Mouse (Mus musculus) hindbrain, embryonic 13.5 days (tissue): ENCODE measurements at regions not wholly inside any gene's neighbourhood (a gene's known extent, or its start where the extent isn't known, plus 50 kb on each side); places are given as distances from the start of the nearest gene placed in this dataset.
"Not testable (repeated sequence)": the region's sequence is repeated elsewhere in the genome, so short reads cannot be mapped to it uniquely, and the experiment has no call there.

Source experiments
- ATAC-seq: fragments of 200-750 bp; cut with Nextera tagmentation; 2 replicates; pipeline ENCODE4 v1.8.0; 2017; ENCODE audit warnings: moderate TSS enrichment; ENCODE audit not compliant: low FRiP score
- H3K27ac ChIP-seq: fragments of 300-500 bp; sonication (generic); 2 replicates; pipeline ENCODE4 v1.5.1; 2015; ENCODE audit warnings: inconsistent platforms, mild to moderate bottlenecking, moderate library complexity
- H3K27me3 ChIP-seq: fragments of 300-500 bp; sonication (generic); 2 replicates; pipeline ENCODE4 v1.6.1; 2015; ENCODE audit warnings: mild to moderate bottlenecking, inconsistent platforms
- H3K36me3 ChIP-seq: fragments of 300-500 bp; sonication (generic); 2 replicates; pipeline ENCODE4 v1.6.1; 2015; ENCODE audit warnings: mild to moderate bottlenecking, inconsistent platforms
- H3K4me1 ChIP-seq: fragments of 300-500 bp; sonication (generic); replicated peaks from 2 replicates; pipeline ENCODE4 v1.6.1; 2015; ENCODE audit warnings: inconsistent platforms
- H3K4me2 ChIP-seq: fragments of 300-500 bp; sonication (generic); 2 replicates; pipeline ENCODE4 v1.6.1; 2015; ENCODE audit warnings: inconsistent platforms, mild to moderate bottlenecking, moderate library complexity
- H3K4me3 ChIP-seq: fragments of 300-500 bp; sonication (generic); 2 replicates; pipeline ENCODE4 v1.5.1; 2015; ENCODE audit warnings: mild to moderate bottlenecking, inconsistent platforms
- H3K9ac ChIP-seq: fragments of 300-500 bp; sonication (generic); 2 replicates; pipeline ENCODE4 v1.6.1; 2015; ENCODE audit warnings: mild to moderate bottlenecking, inconsistent platforms
- H3K9me3 ChIP-seq: fragments of 300-500 bp; sonication (generic); 2 replicates; pipeline ENCODE4 v1.6.1; 2016; ENCODE audit warnings: inconsistent platforms
- WGBS: fragments of 180-500 bp; shearing (Covaris S2); methylation state at CpG from one replicate; pipeline ENCODE4 v1.1.7; 2015; 5-methylcytosine and 5-hydroxymethylcytosine counted together

GRCm38 (mm10) chr19:49301364-49302091, 1095.7 kb downstream of the Sorcs3 start:
- Histone ChIP-seq H3K36me3 (no peaks in the 10 kb centered on the region), H3K9ac (no peak overlapping the region), H3K27me3 (no peaks in the 10 kb centered on the region), H3K4me1 (peaks cover 12% of the 10 kb centered on the region; the same call in 1 of the 2 replicates), H3K27ac (no peak overlapping the region), H3K4me3 (no peak overlapping the region), H3K4me2 (no peak overlapping the region), H3K9me3 (no peaks in the 10 kb centered on the region)
- ATAC-seq: no peak
- 91% methylated on average over 7 of the region's 7 CpGs for WGBS

DNA sequence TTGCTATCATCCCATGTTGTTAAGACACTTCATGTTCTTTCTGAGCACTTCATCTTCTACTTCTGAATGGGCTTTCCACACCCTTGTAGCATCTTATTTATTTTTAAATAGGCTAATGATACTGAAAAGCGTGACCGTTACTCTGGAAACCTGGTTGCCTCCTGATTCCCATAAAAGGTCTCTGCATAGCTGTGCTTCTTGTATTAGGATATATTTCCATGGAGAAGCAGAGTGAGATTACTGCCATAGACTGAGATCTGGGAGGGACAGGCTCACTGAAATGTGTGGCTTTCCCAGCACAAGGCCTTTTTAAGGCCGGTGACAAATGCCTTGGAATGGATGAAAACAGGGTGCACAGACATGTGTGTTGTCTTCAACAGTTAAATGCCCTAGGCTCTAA, 1100.0 kb downstream of the Sorcs3 start:
- 58% methylated on average over 3 of the region's 3 CpGs for WGBS
- Histone ChIP-seq H3K4me1 (no peaks in the 10 kb centered on the region), H3K4me2 (no peak overlapping the region), H3K36me3 (no peaks in the 10 kb centered on the region), H3K27me3 (no peaks in the 10 kb centered on the region), H3K9ac (no peak overlapping the region), H3K27ac (no peak overlapping the region), H3K9me3 (no peaks in the 10 kb centered on the region), H3K4me3 (no peak overlapping the region)
- ATAC-seq: no peak

DNA sequence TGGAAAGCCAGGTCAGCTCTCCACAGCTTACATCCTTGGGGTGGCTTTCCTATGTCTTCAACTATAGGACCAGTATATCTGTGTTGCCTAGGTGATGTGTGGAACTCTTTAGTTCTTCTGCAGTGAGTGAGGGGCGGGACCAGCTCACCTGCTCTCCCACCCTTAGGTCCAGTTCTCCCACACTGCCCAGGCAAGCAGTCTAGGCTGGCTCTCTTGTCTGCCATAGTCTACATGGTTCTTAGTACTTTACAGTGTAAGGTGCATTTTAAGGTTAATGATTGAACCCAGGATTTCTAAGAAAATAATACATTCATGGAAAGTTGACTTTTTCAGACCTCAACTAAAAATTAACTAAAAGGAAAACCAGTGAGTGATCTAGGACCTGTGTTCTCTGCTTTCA, 1108.4 kb downstream of the Sorcs3 start:
- no peaks in the 10 kb centered on the region for H3K27me3 ChIP-seq
- H3K27ac ChIP-seq: no peak overlapping the region
- no peaks in the 10 kb centered on the region for H3K4me1 ChIP-seq
- H3K4me3 ChIP-seq: no peak overlapping the region
- 90% methylated on average over 1 of the region's 1 CpGs for WGBS
- no peaks in the 10 kb centered on the region for H3K9me3 ChIP-seq
- no peak overlapping the region for H3K4me2 ChIP-seq
- H3K9ac ChIP-seq: no peak overlapping the region
- no peaks in the 10 kb centered on the region for H3K36me3 ChIP-seq
- no peak for ATAC-seq

- H3K4me2 ChIP-seq: no peak overlapping the region
- H3K27ac ChIP-seq: no peak overlapping the region
- H3K9me3 ChIP-seq: no peaks in the 10 kb centered on the region
- ATAC-seq: no peak
- H3K4me1 ChIP-seq: no peaks in the 10 kb centered on the region
- H3K9ac ChIP-seq: no peak overlapping the region
- no peak overlapping the region for H3K4me3 ChIP-seq
- H3K27me3 ChIP-seq: no peaks in the 10 kb centered on the region
- 84% methylated on average over 3 of the region's 3 CpGs for WGBS
- H3K36me3 ChIP-seq: no peaks in the 10 kb centered on the region
Observed at GRCm38 (mm10) chr19:49359642-49360041, 1153.8 kb downstream of the Sorcs3 start.

GRCm38 (mm10) chr19:49360715-49361114, 1154.9 kb downstream of the Sorcs3 start:
- 92% methylated on average over 5 of the region's 5 CpGs for WGBS
- no peak overlapping the region for H3K9ac ChIP-seq
- ATAC-seq: no peak

DNA sequence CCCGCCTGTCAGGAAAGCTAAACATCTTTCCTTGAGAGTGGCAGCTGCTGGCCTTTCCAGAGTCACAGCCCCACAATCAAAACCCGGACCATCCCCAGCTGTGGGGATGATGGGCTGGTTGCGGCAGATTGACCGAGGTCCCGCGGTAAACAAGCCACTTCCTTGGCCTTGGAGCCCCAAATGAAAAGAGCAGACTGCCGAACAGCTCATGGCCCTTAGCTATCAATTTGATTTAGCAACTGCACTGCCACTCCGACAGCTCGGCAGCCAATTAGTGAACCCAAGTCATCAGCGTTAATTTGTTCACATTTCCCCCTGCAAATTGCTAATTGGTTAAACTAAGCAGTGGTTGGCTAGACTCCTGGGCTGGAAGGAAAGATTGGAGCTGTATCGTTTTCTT, 1155.3 kb downstream of the Sorcs3 start:
- WGBS: 80% methylated on average over 10 of the region's 11 CpGs
- H3K9me3 ChIP-seq, H3K36me3 ChIP-seq, H3K27ac ChIP-seq, H3K27me3 ChIP-seq, ATAC-seq, H3K4me3 ChIP-seq, H3K9ac ChIP-seq, H3K4me1 ChIP-seq, H3K4me2 ChIP-seq: not testable (repeated sequence)

More at GRCm38 (mm10) chr19:49360715-49361114, 1154.9 kb downstream of the Sorcs3 start:
- Histone ChIP-seq H3K4me2 (no peak overlapping the region), H3K4me3 (no peak overlapping the region), H3K27me3 (no peaks in the 10 kb centered on the region), H3K4me1 (no peaks in the 10 kb centered on the region), H3K27ac (no peak overlapping the region), H3K9me3 (no peaks in the 10 kb centered on the region), H3K36me3 (no peaks in the 10 kb centered on the region)

DNA sequence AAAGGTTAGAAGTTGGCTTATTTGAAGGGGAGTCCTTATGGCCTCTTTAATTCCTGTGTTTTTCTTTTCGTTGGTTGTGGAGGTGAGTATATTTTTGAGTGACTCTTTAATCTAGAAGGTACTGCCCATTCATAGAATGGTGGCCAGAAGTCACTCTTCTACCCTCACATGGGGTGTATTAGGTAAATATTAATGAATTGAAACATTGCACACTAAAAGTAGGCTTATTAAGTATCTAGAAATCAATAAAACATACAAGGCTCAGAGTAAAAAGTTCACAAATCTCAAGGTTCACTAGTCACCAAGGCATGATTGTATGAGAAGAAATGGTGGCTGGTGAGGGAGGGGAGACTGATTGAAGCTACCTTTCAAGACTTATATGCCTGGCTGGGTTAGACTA, 1167.1 kb downstream of the Sorcs3 start:
- no peaks in the 10 kb centered on the region for H3K27me3 ChIP-seq
- H3K4me3 ChIP-seq: no peak overlapping the region
- WGBS: 85% methylated on average over 1 of the region's 1 CpGs
- H3K36me3 ChIP-seq: no peaks in the 10 kb centered on the region
- no peak overlapping the region for H3K9ac ChIP-seq
- no peak overlapping the region for H3K27ac ChIP-seq
- H3K4me1 ChIP-seq: no peaks in the 10 kb centered on the region
- H3K9me3 ChIP-seq: no peaks in the 10 kb centered on the region
- ATAC-seq: no peak
- H3K4me2 ChIP-seq: no peak overlapping the region

- no peak for ATAC-seq
- WGBS: 89% methylated on average over 2 of the region's 2 CpGs
- no peaks in the 10 kb centered on the region for H3K4me1 ChIP-seq
- H3K4me3 ChIP-seq: no peak overlapping the region
- H3K36me3 ChIP-seq: no peaks in the 10 kb centered on the region
- H3K4me2 ChIP-seq: no peak overlapping the region
- no peaks in the 10 kb centered on the region for H3K9me3 ChIP-seq
- no peaks in the 10 kb centered on the region for H3K27me3 ChIP-seq
- no peak overlapping the region for H3K9ac ChIP-seq
- H3K27ac ChIP-seq: no peak overlapping the region
Observed at GRCm38 (mm10) chr19:49374295-49374694, 1168.5 kb downstream of the Sorcs3 start.

DNA sequence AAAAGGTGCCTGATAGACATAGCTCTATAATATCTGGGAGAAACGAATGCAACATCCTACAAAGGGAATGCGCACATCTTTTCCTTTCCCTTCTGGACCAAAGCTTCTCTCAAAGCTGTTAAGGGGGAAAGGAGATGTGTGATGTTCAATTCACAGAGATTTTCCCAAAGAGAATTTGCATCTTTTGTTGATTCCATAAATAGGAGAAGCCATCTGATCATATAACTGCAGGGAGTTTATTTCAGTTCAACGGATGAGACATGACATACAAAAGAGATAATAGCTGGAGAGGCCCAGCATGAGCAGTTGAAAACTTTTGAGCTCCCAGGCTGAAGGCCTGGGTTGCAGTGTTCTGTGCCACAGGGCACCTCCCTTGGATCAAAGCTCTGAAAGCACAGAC, 1169.1 kb downstream of the Sorcs3 start:
- no peak overlapping the region for H3K9ac ChIP-seq
- no peaks in the 10 kb centered on the region for H3K9me3 ChIP-seq
- H3K4me1 ChIP-seq: no peaks in the 10 kb centered on the region
- no peaks in the 10 kb centered on the region for H3K36me3 ChIP-seq
- no peaks in the 10 kb centered on the region for H3K27me3 ChIP-seq
- no peak for ATAC-seq
- H3K4me2 ChIP-seq: no peak overlapping the region
- H3K4me3 ChIP-seq: no peak overlapping the region
- H3K27ac ChIP-seq: no peak overlapping the region
- 73% methylated on average over 3 of the region's 3 CpGs for WGBS

- H3K27me3 ChIP-seq: no peaks in the 10 kb centered on the region
- no peak overlapping the region for H3K27ac ChIP-seq
- no peaks in the 10 kb centered on the region for H3K9me3 ChIP-seq
- H3K4me3 ChIP-seq: no peak overlapping the region
- ATAC-seq: no peak
- no peak overlapping the region for H3K9ac ChIP-seq
- no peaks in the 10 kb centered on the region for H3K4me1 ChIP-seq
- WGBS: 60% methylated on average over 1 of the region's 1 CpGs
- no peaks in the 10 kb centered on the region for H3K36me3 ChIP-seq
- H3K4me2 ChIP-seq: no peak overlapping the region
Observed at GRCm38 (mm10) chr19:49375754-49376619, 1170.2 kb downstream of the Sorcs3 start.

GRCm38 (mm10) chr19:49379646-49380045, 1173.8 kb downstream of the Sorcs3 start:
- no peak for ATAC-seq
- Histone ChIP-seq H3K9me3 (no peaks in the 10 kb centered on the region), H3K27ac (no peak overlapping the region), H3K4me3 (no peak overlapping the region), H3K9ac (no peak overlapping the region), H3K4me1 (no peaks in the 10 kb centered on the region), H3K27me3 (no peaks in the 10 kb centered on the region), H3K36me3 (no peaks in the 10 kb centered on the region), H3K4me2 (no peak overlapping the region)
- WGBS: 46% methylated on average over 3 of the region's 3 CpGs

DNA sequence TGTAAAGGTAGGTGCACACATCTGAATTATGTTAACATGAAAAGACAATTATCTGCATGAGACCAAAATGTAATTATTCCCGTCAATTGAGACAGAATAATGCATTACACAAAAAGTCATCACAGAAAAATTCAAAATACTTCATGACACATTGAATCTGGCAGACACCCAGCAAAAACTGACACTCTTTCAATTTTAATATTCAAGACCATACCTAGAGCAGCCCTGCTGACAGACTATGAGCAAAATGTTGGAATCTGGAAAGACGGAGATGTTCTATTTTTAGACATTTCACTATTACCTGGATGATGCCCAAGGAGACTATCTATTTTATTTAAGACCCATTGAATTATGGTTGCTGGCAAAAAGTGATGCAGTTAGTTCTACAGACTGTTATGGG, 1190.4 kb downstream of the Sorcs3 start:
- Histone ChIP-seq H3K4me1 (no peaks in the 10 kb centered on the region), H3K9me3 (no peaks in the 10 kb centered on the region), H3K4me3 (no peak overlapping the region), H3K36me3 (no peaks in the 10 kb centered on the region), H3K9ac (no peak overlapping the region), H3K27me3 (no peaks in the 10 kb centered on the region), H3K27ac (no peak overlapping the region), H3K4me2 (no peak overlapping the region)
- ATAC-seq: no peak
- 78% methylated on average over 2 of the region's 2 CpGs for WGBS

DNA sequence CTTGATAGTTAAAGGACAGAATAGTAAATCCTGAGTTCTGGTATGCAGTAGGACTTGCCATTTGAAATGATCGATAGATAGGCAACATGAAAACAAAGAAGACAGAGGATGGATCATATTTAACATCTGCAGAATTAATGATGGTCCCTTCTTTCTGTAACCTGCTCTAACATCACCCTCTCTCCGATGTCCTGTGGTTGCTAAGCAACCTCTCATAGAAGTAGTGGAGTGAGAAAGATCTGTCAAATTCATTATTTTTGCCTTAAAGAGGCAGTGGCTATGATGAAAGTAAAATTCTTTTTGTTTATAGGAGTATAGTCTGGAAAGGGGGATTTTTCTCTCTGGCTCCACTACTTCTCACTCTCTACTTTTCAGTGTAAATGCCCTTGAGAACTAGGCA, 1209.5 kb downstream of the Sorcs3 start:
- Histone ChIP-seq H3K27me3 (no peaks in the 10 kb centered on the region), H3K4me1 (peaks cover 4% of the 10 kb centered on the region), H3K9ac (no peak overlapping the region), H3K27ac (no peak overlapping the region), H3K4me3 (no peak overlapping the region), H3K9me3 (no peaks in the 10 kb centered on the region), H3K36me3 (no peaks in the 10 kb centered on the region), H3K4me2 (no peak overlapping the region)
- WGBS: 55% methylated on average over 2 of the region's 2 CpGs
- ATAC-seq: no peak
